Mouse (Mus musculus) B cell, adult (primary cell): ENCODE measurements around the gene Lrrc37a. TPM values are rescaled to one million over a fixed set of nuclear protein-coding genes. Genes with fewer than 3 reads are reported as not detected.

ENCODE experiments used
- total RNA-seq: library from RNA; stranded (reverse); gene quantifications from 4 replicates; pipeline ENCODE4 v1.2.4, GENCODE M21; 2023; ENCODE audit not compliant: inconsistent age

Gene Lrrc37a
- total RNA-seq, result not detected in 4 replicates

DNA sequence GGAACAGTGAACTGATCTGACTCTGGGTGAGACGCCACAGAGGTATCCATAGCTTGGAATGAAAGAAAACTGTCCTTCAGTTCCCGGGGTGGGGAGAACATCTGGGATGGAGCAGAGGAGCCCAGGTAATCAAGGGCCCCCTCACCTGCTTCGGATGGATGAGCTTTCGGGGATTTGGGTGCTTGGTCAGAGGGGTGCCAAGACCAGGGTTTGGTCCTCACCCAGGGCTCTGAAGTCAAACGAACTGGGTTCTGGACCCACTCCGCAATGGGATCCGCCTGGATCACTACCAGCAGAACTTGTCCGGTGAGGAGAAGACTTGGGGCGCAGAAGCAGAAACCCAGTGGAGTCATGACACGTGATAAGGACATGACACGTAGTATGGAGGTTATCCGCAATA, at the start of gene Lrrc37a:
Gene Lrrc37a, minus strand, starts transcription at position 101 of the 400 bp plus-strand sequence.

DNA sequence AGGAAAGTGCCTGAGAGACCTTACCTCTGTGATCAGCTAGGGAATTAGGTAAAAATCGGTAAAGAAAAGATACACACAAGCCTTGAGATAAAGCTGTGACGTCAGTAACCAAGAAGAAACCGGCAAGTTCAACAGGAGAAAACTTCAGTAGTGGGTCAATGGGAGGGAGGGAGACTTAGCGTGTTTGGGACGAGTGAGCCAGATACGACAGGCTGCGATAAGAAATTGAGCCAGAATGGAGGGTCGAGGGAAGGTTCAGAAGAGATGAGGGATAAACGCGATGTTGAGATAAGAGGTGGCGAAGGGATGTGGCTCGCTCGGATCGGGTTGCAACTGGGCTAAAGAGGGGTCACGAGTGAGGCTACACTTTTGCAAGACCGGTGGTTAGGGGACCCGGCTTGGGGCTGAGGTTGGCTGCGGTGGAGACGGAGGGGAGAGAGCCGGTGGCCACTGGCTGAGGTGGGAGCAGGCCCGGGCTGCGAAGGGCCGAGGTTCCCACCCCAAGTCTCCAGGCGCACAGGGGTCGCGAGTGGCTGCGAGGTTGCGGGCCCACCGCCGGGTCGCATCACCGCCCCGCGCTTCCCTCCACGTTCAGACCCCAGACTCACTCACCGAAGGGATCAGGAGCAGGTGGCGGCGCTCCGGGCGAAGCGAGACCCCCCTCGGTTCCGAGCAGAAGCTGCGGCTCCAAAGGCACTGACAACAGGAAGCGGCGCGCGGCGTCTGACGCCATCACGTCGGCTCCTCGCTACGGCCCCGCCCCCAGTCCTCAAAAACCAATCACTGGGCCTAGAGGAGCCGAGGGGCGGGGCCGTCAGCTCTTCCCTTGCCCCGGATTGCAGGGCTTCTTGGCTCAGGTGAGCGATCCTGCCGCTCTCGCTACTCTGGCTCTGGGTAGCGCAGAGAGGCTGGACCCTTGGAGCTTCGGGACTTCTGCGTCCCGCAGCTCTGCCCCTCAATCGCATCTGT, 92.1 kb downstream of the Lrrc37a start, which contains the start of gene Plekhm1:
Gene Plekhm1, minus strand, starts transcription at position 707 of the 969 bp plus-strand sequence.

Other genes with a start within 250 kb of the Lrrc37a start
- 56.0 to 63.2 TPM (median 59.6 TPM) in 4 replicates for gene Map3k14, start 237.1 kb downstream of the Lrrc37a start, total RNA-seq
- gene Arhgap27, start 140.9 kb downstream of the Lrrc37a start, total RNA-seq, result 88.5 to 95.2 TPM (median 90.7 TPM) in 4 replicates
- gene Plekhm1, start 91.9 kb downstream of the Lrrc37a start, total RNA-seq, result 75.9 to 86.8 TPM (median 84.0 TPM) in 4 replicates
- not detected in 4 replicates for gene Gm884, start 116.5 kb upstream of the Lrrc37a start, total RNA-seq
- not detected in 4 replicates for gene Lyzl6, start 134.3 kb upstream of the Lrrc37a start, total RNA-seq
- gene Rprml, start 145.0 kb upstream of the Lrrc37a start, total RNA-seq, result not detected in 4 replicates
- gene Gosr2, start 193.3 kb upstream of the Lrrc37a start, total RNA-seq, result 63.5 to 68.6 TPM (median 68.2 TPM) in 4 replicates
- gene Wnt9b, start 245.2 kb upstream of the Lrrc37a start, total RNA-seq, result not detected in 4 replicates